Mouse (Mus musculus) left cerebral cortex, adult 11 months (tissue): ENCODE data around the gene Syt12.

Source experiments
- DNase-seq: peaks from one replicate; pipeline ENCODE4 v3.0.0; 2022; ENCODE audit warnings: low spot score

The Syt12 gene

DNA sequence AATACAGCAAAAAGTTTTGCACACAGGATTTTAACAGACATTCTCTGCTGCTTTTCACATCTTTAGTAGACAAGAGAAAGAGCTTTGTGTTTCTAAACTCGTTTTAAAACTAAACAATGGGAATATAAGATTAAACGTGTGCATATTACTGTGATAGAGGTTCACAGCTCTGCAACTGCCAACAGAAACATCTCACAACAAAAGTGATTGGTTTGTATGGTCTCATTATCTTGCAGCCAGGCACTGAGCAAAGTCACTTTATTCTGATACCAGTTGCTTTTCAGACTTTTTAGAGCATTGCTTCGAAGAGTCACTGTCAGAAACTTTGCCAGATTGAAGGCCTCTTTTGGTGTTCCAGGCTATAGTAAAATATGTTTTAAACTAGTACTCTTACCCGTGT is 78.3 kb downstream of the Syt12 start:
- no peak for DNase-seq

DNA sequence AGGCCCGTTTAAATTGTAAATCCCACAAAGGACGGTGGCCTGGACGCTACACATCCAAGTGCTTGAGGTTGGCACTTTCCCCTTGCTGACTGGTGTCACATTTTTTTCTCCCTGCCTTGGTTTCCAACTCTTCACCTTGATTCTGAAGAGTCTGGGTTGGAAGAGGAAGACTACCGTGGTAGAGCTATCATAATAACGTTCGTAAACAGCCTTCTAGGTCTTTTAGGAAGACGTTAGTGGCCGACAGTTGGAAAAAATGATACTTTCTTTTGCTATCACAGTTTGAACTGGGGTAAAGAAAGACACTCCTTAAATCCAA is 78.7 kb downstream of the Syt12 start:
- DNase-seq = no peak

DNA sequence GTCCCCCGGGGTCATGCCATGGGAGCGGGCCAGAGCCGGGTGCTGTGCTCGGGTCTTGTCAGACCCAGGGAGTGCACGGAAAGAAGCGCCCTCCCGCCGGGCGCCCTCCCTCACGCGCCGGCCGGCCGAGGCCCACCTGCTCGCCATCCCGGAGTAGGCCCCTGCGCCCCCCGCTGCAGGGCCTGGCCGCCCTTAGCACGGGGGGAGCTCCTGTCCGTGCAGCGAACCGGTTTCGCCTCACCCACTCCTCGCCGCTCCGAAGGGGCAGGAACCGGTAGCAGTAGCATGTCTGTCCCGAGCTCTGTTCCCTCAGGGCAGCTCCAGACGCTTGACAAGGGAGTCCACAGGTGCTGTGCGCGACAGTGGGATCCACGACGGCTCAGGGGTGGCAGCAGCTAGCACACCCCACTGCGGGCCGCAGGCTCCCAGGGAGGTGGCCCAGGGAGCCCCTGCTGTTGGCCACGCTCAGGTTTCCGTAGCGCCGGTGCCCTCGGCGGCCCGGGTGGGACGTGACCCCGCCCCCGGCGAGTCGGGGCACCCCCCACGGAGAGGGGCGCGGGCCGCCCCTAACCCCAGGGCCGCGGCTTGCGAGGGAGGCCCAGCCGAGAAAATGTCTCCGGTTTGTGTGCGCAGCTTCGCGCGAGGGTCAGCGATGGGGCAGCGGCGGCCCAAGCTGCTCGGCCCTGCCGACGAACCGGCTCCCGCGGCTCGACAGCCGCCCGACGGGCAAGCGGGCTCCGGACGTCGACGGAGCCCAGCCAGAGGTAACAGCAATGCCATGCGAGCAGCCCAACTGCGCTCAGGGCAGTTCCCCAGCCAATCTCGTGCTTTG is 79.2 kb downstream of the Syt12 start, which contains the start of gene Kdm2a:
TSS of gene Kdm2a (minus strand) at position 488 of the 832 bp plus-strand sequence.
- DNase-seq = peak; percentile 35

DNA sequence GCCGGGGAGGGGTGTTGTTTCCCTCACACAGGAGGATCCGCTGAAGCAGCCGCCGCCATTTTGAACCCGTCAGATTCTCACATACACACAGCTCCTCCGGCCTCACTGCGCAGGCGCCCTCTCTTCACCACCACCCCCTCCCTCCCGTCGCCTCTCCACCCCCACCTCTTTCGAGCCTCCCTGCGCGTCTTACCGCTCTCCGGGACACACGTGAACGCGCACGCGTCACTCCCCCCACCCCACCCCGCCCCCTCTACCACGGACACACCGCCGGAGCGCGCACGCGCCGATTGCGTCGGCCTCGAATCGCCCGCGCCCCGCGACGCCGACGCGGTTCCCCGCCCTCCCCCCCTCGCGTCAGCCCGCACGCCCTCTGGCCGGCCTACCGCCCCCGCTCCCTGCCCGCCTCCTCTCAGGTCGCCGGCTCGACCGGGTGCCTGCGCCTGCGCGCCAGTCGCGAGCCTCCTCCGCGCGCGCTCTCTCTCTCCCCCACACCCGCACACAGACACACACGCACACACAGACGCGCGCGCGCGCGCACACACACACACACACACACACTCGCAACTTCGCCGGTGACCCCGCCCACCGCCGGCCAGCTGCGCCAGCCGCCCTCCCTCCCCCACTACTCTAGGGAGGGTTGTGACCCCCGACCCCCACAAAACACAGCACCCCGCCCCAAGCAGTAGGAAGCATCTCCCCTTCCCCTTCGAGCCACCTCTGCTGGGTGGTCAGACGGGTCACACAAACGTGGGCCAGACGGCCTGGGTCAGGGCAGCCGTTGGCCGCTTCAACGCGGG is 80.0 kb downstream of the Syt12 start:
- peak; percentile 95 for DNase-seq

DNA sequence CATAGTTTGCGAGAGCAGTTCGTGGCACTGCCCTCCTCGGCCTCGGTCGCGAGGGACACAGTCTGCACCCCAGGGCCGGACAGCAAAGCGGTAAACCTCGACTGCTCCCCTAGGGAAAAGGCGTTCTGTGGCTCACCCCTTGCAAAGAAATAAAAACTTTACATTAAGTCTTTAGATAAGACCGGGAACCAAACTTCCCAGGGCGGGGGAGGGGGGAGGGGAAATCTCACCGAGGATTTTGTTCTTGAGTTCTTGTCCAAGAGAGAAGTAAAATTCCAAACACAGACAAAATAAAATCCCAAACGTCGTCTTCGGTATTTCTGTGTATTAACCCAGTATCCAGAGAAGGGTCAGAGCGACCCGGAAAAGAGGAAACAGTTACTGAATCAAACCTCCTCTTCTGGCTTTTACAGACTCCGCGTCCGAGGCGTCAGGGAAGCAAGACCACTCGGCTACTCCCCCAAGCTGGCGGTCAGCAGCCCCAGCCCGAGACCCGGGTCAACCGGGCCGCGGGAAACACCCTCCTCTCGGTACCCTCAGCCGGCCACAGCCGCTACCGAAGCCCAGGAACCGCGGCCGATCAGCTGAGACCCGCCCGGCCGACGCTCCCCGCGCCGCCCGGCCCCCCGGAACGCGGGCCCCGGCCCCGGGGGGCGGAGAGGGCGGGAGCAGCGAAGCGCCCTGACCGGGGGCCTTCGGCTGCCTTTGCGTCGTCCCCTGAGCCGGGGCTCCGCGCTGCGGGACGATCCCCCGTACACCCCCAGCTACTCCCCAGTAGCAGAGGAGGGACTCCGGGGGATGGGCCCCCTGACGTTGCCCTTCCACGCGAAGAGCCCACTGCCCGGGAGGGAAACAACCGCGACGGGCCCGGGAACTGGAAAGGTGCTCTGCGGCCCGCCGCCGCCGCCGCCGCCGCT is 80.9 kb downstream of the Syt12 start:
- DNase-seq = peak; percentile 15
